Mouse (Mus musculus): ENCODE results near the gene Pcx. TPM values are rescaled to one million over a fixed set of nuclear protein-coding genes. Genes with fewer than 3 reads are reported as not detected.

Pcx gene
- polyA plus RNA-seq, 1 experiment, result 41.9 TPM

DNA sequence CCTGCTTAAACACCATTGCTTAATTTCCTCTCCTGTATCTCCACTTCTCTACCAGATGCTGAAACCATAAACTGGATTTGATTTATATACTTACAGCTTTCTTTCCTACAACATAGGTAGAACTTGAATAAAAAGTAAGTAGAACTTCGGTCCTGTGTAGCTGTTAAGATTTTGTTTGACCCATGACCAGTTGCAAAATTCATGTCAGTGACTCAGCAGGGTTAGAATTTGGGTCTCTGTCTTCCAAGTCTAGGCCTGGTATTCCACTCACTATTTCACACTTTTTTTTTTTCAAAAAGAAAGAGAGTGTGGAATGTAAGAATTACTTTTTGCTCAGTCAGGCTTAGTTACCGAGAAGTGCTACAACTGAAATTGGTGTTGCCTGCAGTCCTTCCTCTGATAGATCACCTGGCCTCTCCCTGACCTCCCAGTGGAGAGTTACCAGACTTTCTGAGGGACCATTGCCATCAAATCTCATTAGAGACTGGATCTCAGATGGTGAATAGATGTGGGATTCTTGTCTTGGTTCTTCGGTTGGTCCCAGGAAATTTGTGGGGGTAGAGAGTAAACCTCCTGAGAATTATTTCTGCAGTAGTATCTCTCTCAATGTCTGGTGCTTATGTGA, 11.3 kb downstream of the Pcx start:
- 93% methylated on average over 3 of the region's 3 CpGs for WGBS
- DNase-seq, result no peak
- Histone ChIP-seq H3K27ac (ENCODE audit: control insufficient read depth, insufficient read depth, low read length) (no peak overlapping the region), H3K36me3 (ENCODE audit: control insufficient read depth, insufficient read depth, low read length) (no peaks in the 10 kb centered on the region), H3K4me3 (ENCODE audit: control insufficient read depth, insufficient read depth, low read length) (no peak overlapping the region), H3K4me1 (replicated peaks; ENCODE audit: control insufficient read depth, insufficient read depth, low read length) (no peaks in the 10 kb centered on the region), H3K27me3 (ENCODE audit: control insufficient read depth, insufficient read depth, low read length) (no peaks in the 10 kb centered on the region)
- TF ChIP-seq POLR2A (IDR thresholded peaks at IDR 0.05; ENCODE audit: control insufficient read depth, extremely low read depth, insufficient read depth, low read length, poor library complexity) (no peak), CTCF (IDR thresholded peaks at IDR 0.05; ENCODE audit: borderline replicate concordance, control insufficient read depth, extremely low read depth, insufficient read depth, low read length, poor library complexity) (no peak)

DNA sequence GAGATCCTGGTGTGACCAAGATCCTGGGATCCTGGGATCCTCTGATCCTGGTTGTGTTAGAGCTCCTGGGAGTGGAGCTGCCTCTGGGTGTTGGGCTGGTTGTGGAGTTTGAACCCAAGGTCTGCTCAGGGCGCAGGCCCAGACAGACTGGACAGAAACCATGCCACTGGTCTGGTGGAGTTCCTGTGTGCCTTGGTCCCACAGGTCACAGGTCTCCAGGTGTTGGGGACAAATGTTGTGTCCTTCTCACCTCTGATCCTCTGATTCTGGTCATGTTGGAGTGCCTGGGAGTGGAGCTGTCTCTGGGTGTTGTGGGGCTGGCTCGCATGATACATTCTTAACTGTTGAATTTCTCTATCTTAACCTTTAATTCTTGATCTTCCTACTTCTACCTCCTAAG, 24.4 kb downstream of the Pcx start:
- Histone ChIP-seq H3K27me3 (ENCODE audit: control insufficient read depth, insufficient read depth, low read length) (no peaks in the 10 kb centered on the region), H3K36me3 (ENCODE audit: control insufficient read depth, insufficient read depth, low read length) (no peaks in the 10 kb centered on the region), H3K4me1 (replicated peaks; ENCODE audit: control insufficient read depth, insufficient read depth, low read length) (no peaks in the 10 kb centered on the region), H3K27ac (ENCODE audit: control insufficient read depth, insufficient read depth, low read length) (no peak overlapping the region), H3K4me3 (ENCODE audit: control insufficient read depth, insufficient read depth, low read length) (no peak overlapping the region)
- 93% methylated on average over 2 of the region's 2 CpGs for WGBS
- TF ChIP-seq POLR2A (IDR thresholded peaks at IDR 0.05; ENCODE audit: control insufficient read depth, extremely low read depth, insufficient read depth, low read length, poor library complexity) (no peak), CTCF (IDR thresholded peaks at IDR 0.05; ENCODE audit: borderline replicate concordance, control insufficient read depth, extremely low read depth, insufficient read depth, low read length, poor library complexity) (no peak)
- DNase-seq, result no peak

DNA sequence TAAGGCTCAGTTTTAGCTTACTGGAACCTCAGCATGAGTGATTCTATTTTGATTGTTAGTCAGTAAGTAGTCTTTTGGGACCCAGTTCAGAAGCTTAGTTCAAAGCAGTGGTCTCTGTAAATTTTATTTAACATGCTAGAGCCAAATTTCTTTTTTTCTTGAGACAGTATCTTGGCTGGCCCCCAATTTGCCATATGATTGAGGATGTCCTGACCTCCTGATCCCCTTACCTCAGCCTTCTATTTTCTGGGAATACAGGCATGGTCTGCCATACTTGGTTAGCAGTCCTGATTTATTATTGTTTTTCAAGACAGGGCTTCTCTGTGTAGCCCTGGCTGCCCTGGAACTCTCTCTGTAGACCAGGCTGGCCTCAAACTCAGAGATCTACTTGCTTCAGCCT, 25.6 kb downstream of the Pcx start:
- no peak overlapping the region for H3K27ac ChIP-seq (ENCODE audit: control insufficient read depth, insufficient read depth, low read length)
- H3K36me3 ChIP-seq (ENCODE audit: control insufficient read depth, insufficient read depth, low read length), result no peaks in the 10 kb centered on the region
- DNase-seq, result no peak
- no peak for TF ChIP-seq CTCF (IDR thresholded peaks at IDR 0.05; ENCODE audit: borderline replicate concordance, control insufficient read depth, extremely low read depth, insufficient read depth, low read length, poor library complexity)
- TF ChIP-seq POLR2A (IDR thresholded peaks at IDR 0.05; ENCODE audit: control insufficient read depth, extremely low read depth, insufficient read depth, low read length, poor library complexity), result no peak
- no peaks in the 10 kb centered on the region for H3K27me3 ChIP-seq (ENCODE audit: control insufficient read depth, insufficient read depth, low read length)
- H3K4me3 ChIP-seq (ENCODE audit: control insufficient read depth, insufficient read depth, low read length), result no peak overlapping the region
- no peaks in the 10 kb centered on the region for H3K4me1 ChIP-seq (replicated peaks; ENCODE audit: control insufficient read depth, insufficient read depth, low read length)

DNA sequence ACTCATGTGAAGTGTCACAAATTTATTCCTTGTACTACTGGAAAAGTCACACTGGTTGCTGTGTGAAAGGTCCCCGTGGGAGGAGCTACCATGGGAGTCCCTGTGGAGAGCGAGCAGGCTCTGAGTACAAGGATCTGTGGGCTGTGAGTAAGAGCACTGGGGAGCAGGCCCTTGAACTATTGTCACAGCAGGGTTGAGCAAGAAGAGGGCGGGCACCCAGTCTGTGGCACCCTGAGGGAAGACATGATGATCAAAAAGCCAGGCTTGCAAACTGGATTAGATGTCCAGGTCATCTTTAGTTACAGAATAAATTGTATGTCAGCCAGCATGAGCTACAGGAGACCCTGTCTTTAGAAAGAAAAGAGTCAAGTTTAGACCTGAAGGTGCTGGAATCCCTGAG, 26.3 kb downstream of the Pcx start:
- Histone ChIP-seq H3K27ac (ENCODE audit: control insufficient read depth, insufficient read depth, low read length) (no peak overlapping the region), H3K4me3 (ENCODE audit: control insufficient read depth, insufficient read depth, low read length) (no peak overlapping the region), H3K4me1 (replicated peaks; ENCODE audit: control insufficient read depth, insufficient read depth, low read length) (no peaks in the 10 kb centered on the region), H3K27me3 (ENCODE audit: control insufficient read depth, insufficient read depth, low read length) (no peaks in the 10 kb centered on the region), H3K36me3 (ENCODE audit: control insufficient read depth, insufficient read depth, low read length) (no peaks in the 10 kb centered on the region)
- TF ChIP-seq POLR2A (IDR thresholded peaks at IDR 0.05; ENCODE audit: control insufficient read depth, extremely low read depth, insufficient read depth, low read length, poor library complexity), result no peak
- TF ChIP-seq CTCF (IDR thresholded peaks at IDR 0.05; ENCODE audit: borderline replicate concordance, control insufficient read depth, extremely low read depth, insufficient read depth, low read length, poor library complexity), result no peak
- 80% methylated on average over 3 of the region's 3 CpGs for WGBS
- no peak for DNase-seq

DNA sequence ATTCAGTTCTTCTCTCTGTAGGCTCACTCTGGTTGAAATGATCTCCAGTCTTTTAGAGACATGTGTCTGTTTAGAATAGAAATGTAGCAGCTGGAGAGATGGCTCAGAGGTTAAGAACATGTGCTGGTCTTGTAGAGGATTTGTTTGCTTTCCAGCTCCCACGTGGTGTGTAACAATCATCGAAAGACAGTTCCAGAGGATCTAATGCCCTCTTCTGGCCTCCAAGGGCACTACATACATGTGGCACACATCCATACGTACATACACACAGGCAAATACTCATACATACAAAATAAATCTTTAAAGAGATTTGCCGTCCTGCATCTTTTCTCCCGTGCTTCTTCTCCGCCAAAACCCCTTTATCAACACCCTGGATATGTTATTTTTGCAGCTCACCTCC, 30.0 kb downstream of the Pcx start:
- no peaks in the 10 kb centered on the region for H3K36me3 ChIP-seq (ENCODE audit: control insufficient read depth, insufficient read depth, low read length)
- no peak for DNase-seq
- TF ChIP-seq POLR2A (IDR thresholded peaks at IDR 0.05; ENCODE audit: control insufficient read depth, extremely low read depth, insufficient read depth, low read length, poor library complexity), result no peak
- TF ChIP-seq CTCF (IDR thresholded peaks at IDR 0.05; ENCODE audit: borderline replicate concordance, control insufficient read depth, extremely low read depth, insufficient read depth, low read length, poor library complexity), result no peak
- no peak overlapping the region for H3K4me3 ChIP-seq (ENCODE audit: control insufficient read depth, insufficient read depth, low read length)
- WGBS, result 98% methylated on average over 6 of the region's 6 CpGs
- no peak overlapping the region for H3K27ac ChIP-seq (ENCODE audit: control insufficient read depth, insufficient read depth, low read length)
- H3K4me1 ChIP-seq (replicated peaks; ENCODE audit: control insufficient read depth, insufficient read depth, low read length), result no peaks in the 10 kb centered on the region
- H3K27me3 ChIP-seq (ENCODE audit: control insufficient read depth, insufficient read depth, low read length), result no peaks in the 10 kb centered on the region

DNA sequence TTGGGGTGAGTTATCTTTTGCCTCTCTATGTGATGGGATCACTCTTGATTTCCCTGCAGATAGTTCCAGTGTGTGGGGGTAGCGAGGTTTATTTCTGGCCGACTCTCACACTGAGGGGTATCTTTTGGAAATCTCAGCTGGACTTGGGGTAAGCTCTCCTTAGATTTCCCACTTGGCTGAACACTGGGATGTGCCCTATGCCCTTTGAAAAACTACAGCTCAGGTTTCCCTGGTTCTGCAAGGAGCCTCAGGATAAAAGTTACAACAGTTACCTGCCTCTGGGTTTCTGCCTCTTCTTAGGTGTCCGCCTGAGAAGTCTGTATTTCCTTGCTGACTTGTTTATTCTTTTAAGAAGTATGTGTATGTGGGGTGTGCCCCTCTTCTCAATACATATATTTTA, 30.7 kb downstream of the Pcx start:
- no peak for DNase-seq

DNA sequence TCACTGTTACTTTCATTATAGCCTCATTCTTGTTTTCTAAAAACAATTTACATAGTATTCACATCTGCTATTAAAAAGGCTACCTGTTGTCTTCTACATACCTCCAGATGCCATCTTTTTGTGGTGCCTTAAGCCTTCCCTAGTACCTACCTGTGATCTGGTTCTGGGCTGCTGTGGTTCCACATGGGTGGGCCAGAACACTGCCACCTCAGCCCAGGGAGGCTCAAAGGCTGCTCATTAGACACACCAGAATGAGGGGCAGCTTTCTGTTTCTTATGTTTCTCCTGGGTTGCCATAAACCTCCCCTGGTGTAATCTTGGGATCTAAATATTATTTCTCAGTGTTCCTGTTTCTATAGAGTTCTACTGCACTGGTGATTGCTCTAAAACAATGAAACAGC, 31.8 kb downstream of the Pcx start:
- Histone ChIP-seq H3K4me3 (ENCODE audit: control insufficient read depth, insufficient read depth, low read length) (no peak overlapping the region), H3K4me1 (replicated peaks; ENCODE audit: control insufficient read depth, insufficient read depth, low read length) (no peaks in the 10 kb centered on the region), H3K36me3 (ENCODE audit: control insufficient read depth, insufficient read depth, low read length) (no peaks in the 10 kb centered on the region), H3K27me3 (ENCODE audit: control insufficient read depth, insufficient read depth, low read length) (no peaks in the 10 kb centered on the region), H3K27ac (ENCODE audit: control insufficient read depth, insufficient read depth, low read length) (no peak overlapping the region)
- no peak for DNase-seq
- TF ChIP-seq CTCF (IDR thresholded peaks at IDR 0.05; ENCODE audit: borderline replicate concordance, control insufficient read depth, extremely low read depth, insufficient read depth, low read length, poor library complexity) (no peak), POLR2A (IDR thresholded peaks at IDR 0.05; ENCODE audit: control insufficient read depth, extremely low read depth, insufficient read depth, low read length, poor library complexity) (no peak)

More for the DNA sequence above, 30.7 kb downstream of the Pcx start:
- H3K4me3 ChIP-seq (ENCODE audit: control insufficient read depth, insufficient read depth, low read length), result no peak overlapping the region
- no peak overlapping the region for H3K27ac ChIP-seq (ENCODE audit: control insufficient read depth, insufficient read depth, low read length)
- WGBS, result 96% methylated on average over 3 of the region's 3 CpGs
- no peaks in the 10 kb centered on the region for H3K4me1 ChIP-seq (replicated peaks; ENCODE audit: control insufficient read depth, insufficient read depth, low read length)
- H3K27me3 ChIP-seq (ENCODE audit: control insufficient read depth, insufficient read depth, low read length), result no peaks in the 10 kb centered on the region
- no peak for TF ChIP-seq POLR2A (IDR thresholded peaks at IDR 0.05; ENCODE audit: control insufficient read depth, extremely low read depth, insufficient read depth, low read length, poor library complexity)
- no peak for TF ChIP-seq CTCF (IDR thresholded peaks at IDR 0.05; ENCODE audit: borderline replicate concordance, control insufficient read depth, extremely low read depth, insufficient read depth, low read length, poor library complexity)
- no peaks in the 10 kb centered on the region for H3K36me3 ChIP-seq (ENCODE audit: control insufficient read depth, insufficient read depth, low read length)

Data from thymus, adult 2 months (tissue).